Mouse (Mus musculus) testis, adult 2 months (tissue): ENCODE measurements at regions not wholly inside any gene's neighbourhood (a gene's known extent, or its start where the extent isn't known, plus 50 kb on each side); places are given as distances from the start of the nearest gene placed in this dataset.

Source experiments
- H3K27ac ChIP-seq: fragments of 200-500 bp; 2 replicates; pipeline ENCODE4 v1.5.1; 2012; ENCODE audit warnings: low read depth, low read length; ENCODE audit not compliant: control insufficient read depth, insufficient read depth
- H3K27me3 ChIP-seq: fragments of 200-500 bp; 2 replicates; pipeline ENCODE4 v1.6.1; 2012; ENCODE audit warnings: mild to moderate bottlenecking, low read length, moderate library complexity; ENCODE audit not compliant: control insufficient read depth, insufficient read depth
- H3K36me3 ChIP-seq: fragments of 200-500 bp; 2 replicates; pipeline ENCODE4 v1.6.1; 2012; ENCODE audit warnings: mild to moderate bottlenecking, low read length; ENCODE audit not compliant: control insufficient read depth, insufficient read depth
- H3K4me1 ChIP-seq: fragments of 200-500 bp; 2 replicates; pipeline ENCODE4 v1.6.1; 2012; ENCODE audit warnings: low read length; ENCODE audit not compliant: control insufficient read depth, insufficient read depth
- H3K4me3 ChIP-seq: fragments of 200-500 bp; 2 replicates; pipeline ENCODE4 v1.5.1; 2012; ENCODE audit warnings: low read depth, mild to moderate bottlenecking, low read length, moderate library complexity, mixed read lengths; ENCODE audit not compliant: control insufficient read depth
- CTCF ChIP-seq: fragments of 200-500 bp; IDR thresholded peaks from 2 replicates; pipeline ENCODE4 v1.5.1; 2012; ENCODE audit warnings: low read depth, mild to moderate bottlenecking, inconsistent platforms, low read length, moderate library complexity; ENCODE audit not compliant: control insufficient read depth, insufficient read depth, insufficient replicate concordance
- POLR2A ChIP-seq: fragments of 200-500 bp; IDR thresholded peaks from 2 replicates; pipeline ENCODE4 v1.6.1; 2012; ENCODE audit warnings: low read depth, mild to moderate bottlenecking, inconsistent platforms, low read length, moderate library complexity; ENCODE audit not compliant: control insufficient read depth

GRCm38 (mm10) chr15:68440636-68441035, 1939.9 kb upstream of the Lrrc6 start:
- no peak overlapping the region for H3K4me3 ChIP-seq
- no peaks in the 10 kb centered on the region for H3K4me1 ChIP-seq
- TF ChIP-seq POLR2A (no peak), CTCF (no peak)

GRCm38 (mm10) chr15:68435961-68436360, 1935.3 kb upstream of the Lrrc6 start:
- Histone ChIP-seq H3K36me3 (no peaks in the 10 kb centered on the region), H3K4me1 (no peaks in the 10 kb centered on the region), H3K27ac (no peak overlapping the region), H3K4me3 (no peak overlapping the region), H3K27me3 (no peaks in the 10 kb centered on the region)
- TF ChIP-seq CTCF: no peak
- no peak for TF ChIP-seq POLR2A

More at GRCm38 (mm10) chr15:68440636-68441035, 1939.9 kb upstream of the Lrrc6 start:
- Histone ChIP-seq H3K27me3 (no peaks in the 10 kb centered on the region), H3K27ac (no peak overlapping the region), H3K36me3 (no peaks in the 10 kb centered on the region)

- no peak overlapping the region for H3K27ac ChIP-seq
- H3K4me3 ChIP-seq: no peak overlapping the region
- no peaks in the 10 kb centered on the region for H3K27me3 ChIP-seq
- no peaks in the 10 kb centered on the region for H3K36me3 ChIP-seq
- H3K4me1 ChIP-seq: no peaks in the 10 kb centered on the region
- TF ChIP-seq CTCF: no peak
- no peak for TF ChIP-seq POLR2A
Observed at GRCm38 (mm10) chr15:68431251-68431650, 1930.5 kb upstream of the Lrrc6 start.

GRCm38 (mm10) chr15:68430486-68430885, 1929.8 kb upstream of the Lrrc6 start:
- H3K4me1 ChIP-seq: no peaks in the 10 kb centered on the region
- H3K27me3 ChIP-seq: no peaks in the 10 kb centered on the region
- no peaks in the 10 kb centered on the region for H3K36me3 ChIP-seq
- H3K4me3 ChIP-seq: no peak overlapping the region
- no peak overlapping the region for H3K27ac ChIP-seq
- TF ChIP-seq CTCF (no peak), POLR2A (no peak)

GRCm38 (mm10) chr15:68428444-68429228, 1927.9 kb upstream of the Lrrc6 start:
- TF ChIP-seq CTCF (no peak), POLR2A (no peak)
- Histone ChIP-seq H3K4me3 (no peak overlapping the region), H3K27me3 (no peaks in the 10 kb centered on the region), H3K4me1 (no peaks in the 10 kb centered on the region), H3K27ac (no peak overlapping the region), H3K36me3 (no peaks in the 10 kb centered on the region)

- H3K27ac ChIP-seq: no peak overlapping the region
- no peaks in the 10 kb centered on the region for H3K36me3 ChIP-seq
- H3K4me1 ChIP-seq: peaks cover 5% of the 10 kb centered on the region
- TF ChIP-seq POLR2A (no peak), CTCF (no peak)
- H3K27me3 ChIP-seq: no peaks in the 10 kb centered on the region
- no peak overlapping the region for H3K4me3 ChIP-seq
Observed at GRCm38 (mm10) chr15:68417142-68417541, 1916.4 kb upstream of the Lrrc6 start.

GRCm38 (mm10) chr15:68415401-68415925, 1914.8 kb upstream of the Lrrc6 start:
- TF ChIP-seq POLR2A (no peak), CTCF (no peak)
- H3K27ac ChIP-seq: no peak overlapping the region
- H3K27me3 ChIP-seq: no peaks in the 10 kb centered on the region
- H3K4me1 ChIP-seq: peaks cover 5% of the 10 kb centered on the region
- H3K36me3 ChIP-seq: no peaks in the 10 kb centered on the region
- no peak overlapping the region for H3K4me3 ChIP-seq

GRCm38 (mm10) chr15:68414047-68414446, 1913.3 kb upstream of the Lrrc6 start:
- Histone ChIP-seq H3K4me3 (no peak overlapping the region), H3K27me3 (no peaks in the 10 kb centered on the region), H3K27ac (no peak overlapping the region), H3K4me1 (peaks cover 5% of the 10 kb centered on the region), H3K36me3 (no peaks in the 10 kb centered on the region)
- no peak for TF ChIP-seq POLR2A
- TF ChIP-seq CTCF: no peak
